Mouse (Mus musculus): Measurements from ENCODE around the gene Pink1.
"Not testable (repeated sequence)": the region's sequence is repeated elsewhere in the genome, so short reads cannot be mapped to it uniquely, and the experiment has no call there.

Gene Pink1

DNA sequence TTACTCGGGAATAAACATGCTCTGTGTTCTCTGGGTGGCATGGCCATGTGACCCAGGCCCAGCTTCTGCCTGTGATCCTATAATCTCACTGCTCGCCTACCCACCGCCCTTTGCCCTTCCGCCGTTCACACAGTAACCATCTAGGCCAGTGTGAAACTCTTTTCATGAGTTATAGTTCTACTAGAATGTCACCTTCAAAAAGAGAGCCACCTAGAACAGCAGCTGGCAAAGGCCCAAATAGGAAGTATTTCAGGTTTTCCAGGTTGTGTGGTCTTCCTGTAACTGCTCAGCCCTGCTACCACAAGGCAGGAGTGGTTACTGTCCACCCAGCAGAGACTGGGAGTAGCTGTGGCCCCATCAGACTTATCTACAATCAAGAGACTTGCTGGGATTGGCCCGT lies 16.7 kb upstream of the Pink1 start:
- DNase-seq (ENCODE audit: low spot score in 2 of 2) = no peak

DNA sequence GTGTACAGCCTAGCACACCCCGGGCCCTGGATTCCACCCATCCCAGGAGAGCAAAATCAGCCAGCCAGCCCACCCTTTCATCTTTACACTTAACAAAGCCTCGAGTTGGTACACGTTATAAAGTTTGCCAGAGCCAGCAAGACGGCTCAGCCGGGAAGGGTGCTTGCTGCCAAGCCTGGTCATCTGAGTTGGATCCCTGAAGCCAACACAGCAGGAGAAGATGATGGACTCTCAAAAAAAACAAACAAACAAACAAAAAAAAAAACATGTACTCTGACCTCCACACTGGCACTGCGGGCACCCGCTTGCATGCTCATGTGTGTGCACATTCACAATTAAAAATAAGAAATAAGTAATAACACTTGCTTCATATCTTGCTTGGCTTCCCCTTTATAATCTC lies 15.9 kb upstream of the Pink1 start:
- no peak for DNase-seq (ENCODE audit: low spot score in 2 of 2)

DNA sequence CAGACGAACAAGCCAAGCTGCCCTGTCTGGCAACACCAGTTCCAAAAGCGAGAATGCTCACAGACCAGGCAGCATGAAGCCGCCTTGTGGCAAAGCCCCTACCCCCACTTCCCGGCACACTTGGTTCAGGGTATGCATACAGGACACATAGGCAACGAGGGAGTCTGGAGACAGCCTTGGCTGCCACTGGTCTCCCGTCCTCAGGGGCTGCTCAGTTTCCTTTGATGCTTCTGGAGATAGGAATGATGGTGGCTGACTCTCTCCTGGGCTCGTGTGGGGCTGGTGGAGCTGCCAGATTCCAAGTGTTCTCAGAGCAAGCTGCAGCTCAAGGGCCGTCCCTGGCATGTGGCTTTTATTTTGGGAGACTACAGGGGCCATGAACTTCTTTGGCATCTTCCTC lies 15.3 kb upstream of the Pink1 start:
- DNase-seq (ENCODE audit: low spot score in 2 of 2) = no peak

DNA sequence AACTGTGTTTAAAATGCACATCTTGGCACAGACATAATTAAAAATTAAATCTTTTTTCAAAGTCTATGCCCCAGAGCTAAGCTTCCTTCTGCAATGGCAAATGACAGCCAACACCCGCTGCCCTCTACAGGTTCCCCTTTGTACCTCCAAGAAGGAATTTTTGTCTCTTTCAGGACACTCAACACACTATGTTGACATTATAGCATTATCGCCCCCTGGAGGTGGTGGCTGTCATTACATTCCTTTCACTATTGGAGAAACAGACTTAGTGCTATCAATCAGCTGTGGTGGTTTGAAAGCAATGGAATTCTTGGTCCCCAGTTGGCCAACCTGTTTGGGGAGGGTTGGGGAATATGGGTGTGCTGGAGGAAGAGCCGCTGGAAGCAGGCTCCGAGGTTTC lies 13.9 kb upstream of the Pink1 start:
- no peak for DNase-seq (ENCODE audit: low spot score in 2 of 2)

DNA sequence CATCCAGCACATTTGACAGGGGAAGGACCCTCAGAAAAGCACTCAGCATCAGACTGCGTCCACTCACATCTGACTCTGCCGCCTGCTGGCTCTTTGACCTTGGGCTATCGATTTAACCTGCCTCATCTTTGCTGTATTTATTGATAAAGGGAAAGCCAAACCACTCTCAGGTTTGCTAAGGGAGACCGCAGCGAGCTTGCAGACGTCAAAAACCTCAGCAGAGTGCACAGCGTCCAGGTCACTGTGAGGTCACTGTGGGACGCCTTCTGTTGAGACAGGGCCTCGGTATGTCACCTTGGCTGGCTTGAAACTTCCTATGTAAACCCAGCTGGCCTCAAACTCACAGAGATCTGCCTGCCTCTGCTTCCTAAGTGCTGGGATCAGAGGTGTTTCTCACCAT lies 11.2 kb upstream of the Pink1 start:
- no peak for DNase-seq (ENCODE audit: low spot score in 2 of 2)

DNA sequence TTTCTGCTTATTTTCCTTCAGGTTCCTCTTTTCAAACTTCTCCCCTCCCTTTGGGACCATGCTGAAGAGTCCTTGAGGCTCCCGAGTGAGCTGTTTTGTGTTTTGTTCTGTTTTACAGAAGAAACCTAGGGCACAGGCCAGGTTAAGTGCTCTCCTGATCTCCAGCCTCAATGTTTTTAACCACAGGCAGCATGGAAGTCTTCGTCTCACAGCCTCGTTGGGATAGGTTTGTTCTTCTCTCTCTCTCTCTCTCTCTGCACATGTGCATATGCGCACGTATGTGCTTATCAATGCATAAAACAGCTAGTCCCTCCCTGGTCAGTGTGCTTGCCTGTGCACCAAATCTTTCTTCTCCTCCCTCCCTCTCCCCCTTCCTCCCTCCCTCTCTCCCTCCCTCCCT lies 10.8 kb upstream of the Pink1 start:
- DNase-seq (ENCODE audit: low spot score in 2 of 2) = no peak

DNA sequence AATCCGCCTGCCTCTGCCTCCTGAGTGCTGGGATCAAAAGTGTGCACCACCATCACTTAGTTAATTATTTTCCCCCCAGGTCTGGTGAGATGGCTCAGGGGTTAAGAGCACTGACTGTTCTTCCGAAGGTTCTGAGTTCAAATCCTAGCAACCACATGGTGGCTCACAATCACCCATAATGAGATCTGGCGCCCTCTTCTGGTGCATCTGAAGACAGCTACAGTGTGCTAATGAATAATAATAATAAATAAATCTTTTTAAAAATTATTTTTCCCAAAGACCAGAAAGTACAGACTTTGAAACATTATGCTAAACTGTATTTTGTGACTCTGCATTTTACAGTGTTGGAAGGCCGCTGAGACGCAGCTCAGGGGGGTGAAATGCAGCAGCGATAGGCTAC lies 9.5 kb upstream of the Pink1 start:
- DNase-seq (ENCODE audit: low spot score in 2 of 2) = no peak

DNA sequence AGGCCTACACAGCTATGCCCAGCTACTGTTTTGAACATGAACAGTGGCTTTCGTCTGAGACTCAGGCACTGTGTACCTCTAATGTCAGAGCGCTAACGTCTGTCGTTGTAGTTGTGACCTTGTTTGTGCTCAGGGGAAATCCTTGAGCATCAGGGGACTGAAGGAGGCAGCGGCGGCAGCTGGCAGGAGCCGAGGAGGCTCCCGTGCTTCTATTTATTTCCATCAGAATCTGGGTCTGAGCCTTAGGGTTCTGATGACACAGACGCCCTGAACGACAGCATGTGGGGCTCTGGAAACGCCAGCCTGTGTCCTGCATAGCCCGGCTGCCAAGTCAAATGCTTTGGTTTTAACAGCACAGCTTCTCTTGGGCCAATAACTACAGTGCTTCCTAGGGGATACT lies 8.9 kb upstream of the Pink1 start:
- no peak for DNase-seq (ENCODE audit: low spot score in 2 of 2)

DNA sequence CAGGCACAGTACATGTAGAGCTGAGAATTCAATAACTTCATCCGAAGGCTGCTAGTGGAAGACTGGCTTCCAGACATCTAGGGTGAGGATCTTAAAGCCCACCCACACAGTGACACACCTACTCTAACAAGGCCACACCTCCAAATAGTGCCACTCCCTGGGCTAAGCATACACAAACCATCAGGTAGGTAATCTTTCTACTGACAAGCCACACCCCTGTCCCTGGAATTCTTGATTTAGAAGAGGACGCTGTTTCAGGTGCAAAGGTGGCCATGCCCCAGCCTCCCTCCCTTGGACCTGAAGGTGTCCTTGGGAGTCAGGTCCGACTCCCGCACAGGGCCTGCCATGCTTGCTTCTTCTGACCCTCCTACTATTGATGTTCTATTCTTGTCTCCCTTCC lies 7.0 kb upstream of the Pink1 start:
- no peak for DNase-seq (ENCODE audit: low spot score in 2 of 2)

DNA sequence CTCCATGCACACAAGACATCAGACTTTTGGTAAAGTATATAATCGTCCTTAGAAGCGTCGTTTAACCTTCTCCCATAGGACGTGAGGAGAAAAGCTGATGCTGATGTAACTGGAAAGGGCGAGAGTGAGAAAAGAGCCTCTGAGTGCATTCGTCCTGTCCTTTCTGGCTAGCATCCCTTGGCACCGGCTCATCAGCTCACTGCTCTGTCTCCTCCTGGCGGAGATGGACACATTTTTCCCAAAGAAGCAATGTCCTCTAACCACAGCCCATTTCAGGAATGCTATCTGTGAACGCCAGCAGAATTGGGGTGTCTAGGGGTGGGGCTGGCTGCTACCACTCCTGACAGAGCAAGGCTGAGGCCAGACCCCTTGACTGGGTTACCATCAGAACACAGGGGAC lies 5.5 kb upstream of the Pink1 start:
- no peak for DNase-seq (ENCODE audit: low spot score in 2 of 2)

DNA sequence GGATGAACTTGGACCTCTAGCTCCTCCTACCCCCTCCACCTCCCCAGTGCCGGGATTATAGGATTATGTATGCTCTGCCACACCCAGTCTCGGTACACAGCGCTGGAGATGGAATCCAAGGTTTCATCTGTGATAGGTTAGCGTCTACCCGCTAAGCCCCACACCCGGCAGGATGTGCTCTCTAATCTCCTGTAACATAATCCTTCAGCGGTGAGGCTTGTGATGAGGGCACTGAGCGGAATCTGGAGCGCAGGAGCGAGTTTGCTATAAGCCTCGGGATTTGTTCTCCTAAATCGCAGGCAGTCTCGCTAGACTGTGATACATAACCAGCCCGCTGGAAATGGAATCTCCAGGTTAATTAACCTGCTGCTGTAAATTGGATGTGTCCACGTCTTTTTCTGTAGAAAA lies 4.2 kb upstream of the Pink1 start:
- no peak for DNase-seq (ENCODE audit: low spot score in 2 of 2)

DNA sequence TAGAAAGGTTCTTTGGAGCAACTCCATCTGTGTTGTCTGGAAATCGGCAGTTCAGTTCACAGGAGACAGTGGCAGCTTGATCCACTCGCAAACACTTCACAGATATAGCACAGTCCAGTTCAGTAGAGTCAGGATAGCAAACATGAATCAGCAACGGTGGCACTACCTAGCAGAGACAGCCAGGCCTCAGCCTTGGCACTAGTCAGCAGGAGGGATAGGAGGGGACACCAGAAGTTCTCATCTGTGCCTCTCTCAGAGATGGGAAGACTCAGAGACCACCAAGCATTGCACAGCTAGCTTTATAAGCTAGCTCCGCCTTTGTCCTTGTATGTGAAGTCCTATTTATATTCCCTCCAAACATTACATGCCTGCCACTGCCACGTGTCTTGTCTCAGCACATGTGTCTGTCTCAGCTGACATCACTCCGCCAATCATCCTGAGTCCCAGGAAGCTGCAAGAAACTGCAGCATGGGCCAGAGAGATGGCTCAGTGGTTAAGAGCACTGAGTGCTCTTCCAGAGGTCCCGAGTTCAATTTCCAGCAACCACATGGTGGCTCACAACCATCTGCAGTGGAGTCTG lies 1.9 kb upstream of the Pink1 start:
- DNase-seq (ENCODE audit: low spot score in 2 of 2) = no peak

DNA sequence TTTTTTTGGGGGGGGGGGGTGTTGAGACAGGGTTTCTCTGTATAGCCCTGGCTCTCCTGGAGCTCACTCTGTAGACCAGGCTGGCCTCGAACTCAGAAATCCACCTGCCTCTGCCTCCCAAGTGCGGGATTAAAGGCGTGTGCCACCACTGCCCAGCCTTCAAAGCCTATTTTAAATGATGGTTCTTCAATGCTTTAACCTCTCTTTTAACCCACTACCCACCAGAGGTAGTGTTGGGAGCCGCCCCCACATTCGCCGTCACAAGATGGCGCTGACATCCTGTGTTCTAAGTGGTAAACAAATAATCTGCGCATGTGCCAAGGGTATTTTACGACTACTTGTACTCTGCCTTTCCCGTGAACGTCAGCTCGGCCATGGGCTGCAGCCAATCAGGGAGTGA lies 1.0 kb upstream of the Pink1 start:
- DNase-seq (ENCODE audit: low spot score in 2 of 2) = not testable (repeated sequence)

DNA sequence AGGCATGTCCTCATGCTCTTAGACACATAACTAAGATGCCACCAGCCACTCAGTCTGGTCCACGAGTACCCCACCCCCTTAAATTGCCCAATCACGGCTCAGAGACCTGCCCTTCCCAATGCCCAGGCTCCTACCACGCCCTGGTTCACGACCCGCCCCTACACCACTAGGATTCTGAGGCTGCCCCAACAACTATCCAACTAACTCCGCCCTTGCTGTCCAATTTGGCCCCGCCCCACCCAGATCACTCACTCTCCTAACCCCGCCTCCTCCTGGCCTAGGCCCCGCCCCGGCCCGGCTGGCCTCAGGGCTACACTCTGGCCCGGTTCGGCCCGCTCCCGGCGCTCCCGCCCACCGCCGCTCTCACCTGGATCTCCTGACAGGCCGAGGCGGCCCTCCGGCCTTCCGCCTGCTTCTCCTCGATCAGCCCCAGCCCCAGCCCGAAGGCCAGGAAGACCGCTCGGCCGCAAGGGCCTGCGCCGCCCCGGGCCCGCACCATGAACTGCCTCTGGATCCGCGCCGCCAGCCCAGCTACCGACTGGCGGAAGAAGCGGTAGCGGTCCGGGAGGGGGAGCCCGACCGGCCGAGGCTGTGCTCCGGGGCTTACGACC lies 536 bp downstream of the Pink1 start:
- peak; percentile 94 to 96 for DNase-seq (ENCODE audit: low spot score in 2 of 2)

DNA sequence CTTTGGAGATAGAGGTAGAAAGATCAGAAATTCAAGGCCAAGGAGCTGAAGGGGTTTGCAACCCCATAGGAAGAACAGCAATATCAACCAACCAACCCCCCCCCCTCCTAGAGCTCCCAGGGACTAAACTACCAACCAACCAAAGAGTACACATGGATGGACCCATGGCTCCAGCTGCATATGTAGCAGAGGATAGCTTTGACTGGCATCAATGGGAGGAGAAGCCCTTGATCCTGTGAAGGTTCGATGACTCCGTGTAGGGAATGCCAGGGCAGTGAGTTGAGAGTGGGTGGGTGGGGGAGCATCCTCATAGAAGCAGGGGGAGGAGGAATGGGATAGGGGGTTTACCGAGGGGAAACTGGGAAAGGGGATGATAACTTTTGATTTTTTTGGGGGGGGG lies 1.7 kb downstream of the Pink1 start:
- no peak for DNase-seq (ENCODE audit: low spot score in 2 of 2)

DNA sequence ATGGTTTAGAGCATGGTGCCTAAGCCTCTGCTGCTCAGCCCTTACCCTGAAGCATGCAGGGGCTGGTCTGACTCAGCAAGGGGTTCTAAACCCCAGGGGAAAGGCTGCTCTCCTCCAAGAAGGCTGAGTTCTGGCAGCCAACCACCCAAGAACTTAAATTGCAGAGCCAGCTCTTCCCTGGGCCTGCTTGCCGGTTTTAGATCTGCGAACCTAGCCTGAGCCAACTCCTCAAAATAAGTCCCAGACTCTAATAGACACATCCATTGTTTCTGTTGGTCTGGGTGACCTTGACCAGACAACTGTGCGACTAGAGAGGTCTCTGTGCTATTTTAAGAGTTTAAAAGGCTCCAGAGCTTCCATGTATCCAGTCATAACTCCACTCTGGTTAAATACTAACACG lies 2.4 kb downstream of the Pink1 start:
- DNase-seq (ENCODE audit: low spot score in 2 of 2) = no peak

DNA sequence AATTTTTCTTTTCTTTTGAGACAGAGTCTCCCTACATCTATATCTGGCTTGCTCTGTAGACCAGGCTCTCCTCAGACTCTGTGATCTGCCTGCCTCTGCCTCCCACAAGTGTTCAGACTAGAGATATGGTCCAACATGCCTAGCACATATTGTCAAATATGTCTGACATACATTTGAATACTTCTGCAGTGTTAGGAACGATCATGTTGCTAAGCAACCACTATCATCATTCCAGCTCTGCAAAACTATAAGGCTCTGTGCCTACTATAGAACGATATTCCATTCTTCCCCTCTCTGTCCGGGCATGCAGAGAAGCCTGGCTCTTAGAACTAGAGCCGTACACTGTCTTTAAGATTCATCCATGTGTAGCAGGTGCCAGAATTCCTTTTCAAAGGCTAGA lies 3.4 kb downstream of the Pink1 start:
- no peak for DNase-seq (ENCODE audit: low spot score in 2 of 2)

DNA sequence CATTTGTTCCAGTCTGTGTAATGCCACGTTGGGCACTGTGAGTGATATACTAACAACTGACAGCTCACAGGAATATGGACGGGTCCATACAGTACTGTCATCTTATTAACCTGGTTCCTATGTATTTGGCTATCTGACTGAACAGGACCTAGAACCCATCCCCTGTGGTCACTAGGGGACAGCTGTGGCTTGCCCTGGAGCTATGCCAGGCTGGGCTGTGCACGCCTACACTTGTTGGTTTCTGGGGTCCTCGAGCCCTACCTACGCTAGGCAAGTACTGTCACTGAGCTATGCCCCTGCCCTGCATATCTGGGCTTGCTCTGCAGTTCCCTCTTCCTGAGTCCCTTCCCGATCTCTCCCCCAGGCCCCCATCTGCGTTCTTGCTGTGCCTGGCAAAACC lies 4.6 kb downstream of the Pink1 start:
- no peak for DNase-seq (ENCODE audit: low spot score in 2 of 2)

DNA sequence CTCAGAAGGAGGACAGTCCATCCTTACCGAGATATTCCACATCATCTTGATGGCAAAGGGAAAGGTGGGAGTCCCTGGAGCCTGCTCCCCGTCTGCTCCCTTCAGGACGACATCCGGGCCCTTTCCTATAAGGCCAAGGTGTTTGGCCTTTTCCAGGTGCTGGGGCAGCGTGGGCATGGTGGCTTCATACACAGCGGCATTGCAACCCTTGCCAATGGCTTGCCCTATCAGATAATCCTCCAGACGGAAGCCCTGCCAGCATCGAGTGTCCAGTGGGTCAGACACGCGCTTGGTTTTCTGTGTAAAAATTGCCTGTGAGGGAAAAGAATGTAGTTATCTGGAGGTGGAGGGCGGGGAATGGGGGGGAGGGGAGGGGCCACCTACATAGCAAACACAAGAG lies 5.4 kb downstream of the Pink1 start:
- no peak for DNase-seq (ENCODE audit: low spot score in 2 of 2)

DNA sequence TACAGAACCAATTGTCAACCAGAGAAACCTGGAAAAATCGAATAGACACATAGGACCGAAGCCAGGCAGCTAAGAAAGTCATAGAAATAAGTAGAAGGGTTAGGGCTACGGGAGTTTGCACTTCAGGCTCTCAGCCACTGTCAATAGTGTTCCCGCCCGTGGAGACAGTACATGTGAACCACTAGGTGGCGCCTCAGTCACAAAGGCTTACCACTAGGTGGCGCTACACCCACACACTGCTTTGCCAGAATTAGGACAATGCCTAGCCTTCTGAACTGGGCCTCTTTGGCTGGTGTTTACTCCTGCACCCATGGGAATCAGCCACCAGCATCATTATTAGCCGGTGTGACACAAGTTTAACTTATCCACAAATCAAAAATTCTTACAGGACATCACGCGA lies 6.6 kb downstream of the Pink1 start:
- peak; percentile 72 to 84 for DNase-seq (ENCODE audit: low spot score in 2 of 2)

DNA sequence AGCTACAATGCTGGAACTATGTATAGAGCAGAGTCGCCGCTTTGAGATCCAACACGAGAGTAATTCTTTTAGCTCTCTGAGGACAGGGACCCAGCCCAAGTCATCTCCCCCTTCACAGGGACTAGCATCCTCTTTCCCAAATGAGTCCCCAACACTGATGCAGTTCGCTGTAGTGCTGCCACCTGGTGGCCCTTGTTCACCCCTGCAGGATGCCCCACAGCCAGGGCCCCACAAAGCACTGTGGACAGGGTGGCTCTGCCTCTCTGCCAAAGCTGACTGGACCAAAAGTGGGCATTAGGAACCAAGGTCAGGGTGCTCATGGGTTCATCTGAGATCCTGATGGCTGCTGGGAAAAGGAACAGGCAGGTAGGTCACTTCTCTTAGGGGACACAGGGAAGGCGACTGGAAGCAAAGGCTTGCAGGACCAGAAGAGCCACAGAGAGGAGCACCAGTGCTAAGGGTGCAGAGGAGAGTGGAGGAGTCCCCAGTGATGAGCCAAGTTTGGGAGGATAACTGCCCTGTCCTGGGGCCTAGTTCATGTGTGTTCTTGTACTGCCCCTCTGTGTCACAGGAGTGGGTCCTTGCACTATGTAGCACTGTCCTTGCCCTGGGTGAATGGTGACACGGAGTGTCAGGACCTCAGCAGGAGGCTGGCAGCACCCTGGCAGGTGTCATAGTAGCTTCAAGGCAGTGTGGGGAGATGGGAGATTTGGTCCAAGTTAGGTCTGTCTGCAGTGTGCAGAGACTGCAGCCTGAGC lies 7.4 kb downstream of the Pink1 start:
- DNase-seq (ENCODE audit: low spot score in 2 of 2) = no peak

DNA sequence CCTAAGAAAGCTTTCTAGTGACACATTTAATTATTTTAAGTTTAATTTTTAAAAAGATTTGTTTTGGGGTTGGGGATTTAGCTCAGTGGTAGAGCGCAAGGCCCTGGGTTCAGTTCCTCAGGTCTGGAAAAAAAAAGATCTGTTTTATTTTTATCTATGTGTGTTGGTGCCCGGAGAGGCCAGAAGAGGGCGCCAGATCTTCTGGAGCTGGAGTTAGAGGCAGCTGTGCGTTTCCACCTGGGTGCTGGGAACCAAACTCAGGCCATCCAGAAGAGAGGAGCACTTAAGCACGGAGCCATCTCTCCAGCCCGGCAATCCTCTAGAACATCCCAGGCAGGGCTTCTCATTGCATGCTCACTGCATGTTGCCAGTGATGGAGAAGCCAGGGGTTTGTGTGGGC lies 9.7 kb downstream of the Pink1 start:
- DNase-seq (ENCODE audit: low spot score in 2 of 2) = no peak

DNA sequence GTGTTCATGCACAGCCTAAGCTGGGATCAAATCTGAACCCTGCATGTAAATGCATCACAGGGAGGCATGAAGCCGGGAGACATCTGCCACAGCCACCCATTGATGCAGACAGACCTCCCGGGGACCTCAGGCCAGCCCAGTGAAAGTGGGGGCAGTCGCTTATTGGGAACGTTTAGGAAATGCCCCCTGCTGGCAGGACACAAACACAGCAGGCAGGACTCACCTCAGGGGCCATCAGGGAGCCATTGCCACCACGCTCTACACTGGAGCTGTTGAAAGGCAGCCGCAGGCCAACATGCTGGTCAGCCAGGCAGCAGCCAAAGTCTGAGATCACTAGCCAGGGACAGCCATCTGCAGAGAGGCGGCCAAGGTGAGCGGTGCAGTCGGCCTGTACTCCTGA lies 10.3 kb downstream of the Pink1 start:
- DNase-seq (ENCODE audit: low spot score in 2 of 2) = no peak

DNA sequence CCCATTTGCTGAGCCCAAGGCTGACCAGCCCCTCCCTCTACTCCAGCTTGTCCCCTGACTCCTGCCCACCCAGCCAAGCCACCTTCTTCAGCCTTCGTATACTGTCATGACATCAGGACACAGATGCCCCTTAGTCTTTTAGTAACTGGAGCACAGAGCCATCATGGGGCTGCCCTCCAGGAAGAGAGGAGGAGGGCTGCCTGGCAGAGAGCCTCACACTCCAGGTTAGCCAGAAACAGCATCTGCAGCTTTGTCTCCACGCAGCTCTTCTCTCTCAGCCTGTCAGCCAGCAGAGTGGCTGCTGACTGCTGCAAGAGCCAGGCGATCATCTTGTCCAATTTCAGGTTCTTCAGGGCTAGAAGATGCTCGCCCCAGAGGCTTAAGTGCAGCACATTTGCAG lies 12.3 kb downstream of the Pink1 start:
- DNase-seq (ENCODE audit: low spot score in 2 of 2) = no peak

Measured in urinary bladder, postnatal 4 days (tissue).